Mouse (Mus musculus) liver, embryonic 12.5 days (tissue): Measurements from ENCODE around the gene 1600014C10Rik. TPM values are rescaled to one million over a fixed set of nuclear protein-coding genes. Genes with fewer than 3 reads are reported as not detected.

Experiments
- ATAC-seq: fragments of 200-750 bp; cut with Nextera tagmentation; 2 replicates; pipeline ENCODE4 v1.8.0; 2017; ENCODE audit warnings: moderate number of reproducible peaks, mild to moderate bottlenecking, moderate library complexity
- H3K27ac ChIP-seq: fragments of 300-500 bp; sonication (generic); 2 replicates; pipeline ENCODE4 v1.5.1; 2016; ENCODE audit warnings: mild to moderate bottlenecking
- H3K27me3 ChIP-seq: fragments of 300-500 bp; sonication (generic); replicated peaks from 2 replicates; pipeline ENCODE4 v1.6.1; 2016; ENCODE audit warnings: mild to moderate bottlenecking, moderate library complexity
- H3K36me3 ChIP-seq: fragments of 300-500 bp; sonication (generic); 2 replicates; pipeline ENCODE4 v1.6.1; 2016; ENCODE audit warnings: mild to moderate bottlenecking, moderate library complexity
- H3K4me1 ChIP-seq: fragments of 300-500 bp; sonication (generic); 2 replicates; pipeline ENCODE4 v1.6.1; 2016
- H3K4me2 ChIP-seq: fragments of 300-500 bp; sonication (generic); 2 replicates; pipeline ENCODE4 v1.6.1; 2016; ENCODE audit warnings: mild to moderate bottlenecking, moderate library complexity
- H3K4me3 ChIP-seq: fragments of 300-500 bp; sonication (generic); 2 replicates; pipeline ENCODE4 v1.5.1; 2016; ENCODE audit warnings: mild to moderate bottlenecking, moderate library complexity
- H3K9ac ChIP-seq: fragments of 300-500 bp; sonication (generic); 2 replicates; pipeline ENCODE4 v1.6.1; 2016; ENCODE audit warnings: mild to moderate bottlenecking, moderate library complexity
- H3K9me3 ChIP-seq: fragments of 300-500 bp; sonication (generic); replicated peaks from 2 replicates; pipeline ENCODE4 v1.6.1; 2016; ENCODE audit warnings: mild to moderate bottlenecking, moderate library complexity
- WGBS: fragments of 180-500 bp; shearing (Covaris S2); methylation state at CpG from one replicate; pipeline ENCODE4 v1.1.7; 2016; ENCODE audit not compliant: insufficient replicate concordance; 5-methylcytosine and 5-hydroxymethylcytosine counted together
- polyA plus RNA-seq: library from polyadenylated mRNA; unstranded; fragments of >200 nt; fragmentation: Nextera tagmentation; extraction: Ambion mirVana; gene quantifications from 2 replicates; pipeline ENCODE4 v1.2.1, GENCODE M21; 2016

1600014C10Rik gene
- polyA plus RNA-seq, 1 experiment from 2014 or later, result 7.0 TPM

DNA sequence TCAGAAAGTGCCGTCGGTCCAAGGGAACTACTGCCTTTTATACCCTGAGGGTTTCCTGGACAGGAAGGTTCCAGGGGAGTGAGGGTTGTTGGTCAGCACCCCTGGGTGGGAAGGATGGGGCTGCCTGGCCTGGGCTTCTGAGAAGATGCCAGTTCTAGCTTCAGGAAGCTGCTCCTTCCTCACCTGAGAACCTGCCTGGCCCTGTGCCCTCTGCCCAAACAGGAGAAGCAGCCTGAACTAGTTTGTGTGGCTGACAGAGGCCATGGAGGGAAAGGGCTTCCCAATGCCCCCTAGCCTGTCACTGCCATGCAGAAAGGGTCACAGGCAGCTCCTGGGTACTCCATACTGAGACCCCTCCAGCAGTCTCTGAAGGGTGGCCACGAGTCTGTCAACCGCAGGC is 36.5 kb downstream of the 1600014C10Rik start:
- Histone ChIP-seq H3K27ac (no peak overlapping the region), H3K36me3 (no peaks in the 10 kb centered on the region), H3K9me3 (no peaks in the 10 kb centered on the region), H3K27me3 (no peaks in the 10 kb centered on the region), H3K9ac (no peak overlapping the region), H3K4me2 (no peak overlapping the region), H3K4me1 (0 out of 2 replicates have a peak, but pooled peaks cover 2% of the 10 kb centered on the region), H3K4me3 (no peak overlapping the region)
- WGBS, result 77% methylated on average over 4 of the region's 4 CpGs
- ATAC-seq, result no peak

DNA sequence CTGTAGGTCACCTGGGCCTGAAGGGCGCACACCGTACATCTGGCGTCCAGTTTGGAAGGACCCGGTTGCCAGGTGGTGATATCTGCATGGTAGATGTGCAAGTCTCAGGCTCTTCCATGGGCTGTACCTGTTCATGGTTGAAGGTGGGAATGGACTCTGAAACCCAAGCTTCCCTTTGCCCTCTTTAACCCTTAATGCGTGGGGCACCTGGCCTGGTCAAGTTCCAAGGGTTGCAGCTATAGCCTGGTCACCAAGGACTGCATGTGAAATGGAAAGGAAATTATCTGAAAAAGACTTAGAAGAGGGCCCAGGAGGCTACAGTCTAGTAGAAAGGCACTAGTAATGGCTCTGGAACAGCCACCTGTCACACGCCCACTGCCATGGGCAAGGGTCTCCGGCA is 37.8 kb downstream of the 1600014C10Rik start:
- no peak for ATAC-seq
- no peak overlapping the region for H3K9ac ChIP-seq
- H3K27ac ChIP-seq, result no peak overlapping the region
- no peak overlapping the region for H3K4me2 ChIP-seq
- no peaks in the 10 kb centered on the region for H3K27me3 ChIP-seq
- H3K9me3 ChIP-seq, result no peaks in the 10 kb centered on the region
- H3K4me1 ChIP-seq, result peaks cover 10% of the 10 kb centered on the region; the same call in 1 of the 2 replicates
- no peaks in the 10 kb centered on the region for H3K36me3 ChIP-seq
- 83% methylated on average over 7 of the region's 7 CpGs for WGBS
- no peak overlapping the region for H3K4me3 ChIP-seq

DNA sequence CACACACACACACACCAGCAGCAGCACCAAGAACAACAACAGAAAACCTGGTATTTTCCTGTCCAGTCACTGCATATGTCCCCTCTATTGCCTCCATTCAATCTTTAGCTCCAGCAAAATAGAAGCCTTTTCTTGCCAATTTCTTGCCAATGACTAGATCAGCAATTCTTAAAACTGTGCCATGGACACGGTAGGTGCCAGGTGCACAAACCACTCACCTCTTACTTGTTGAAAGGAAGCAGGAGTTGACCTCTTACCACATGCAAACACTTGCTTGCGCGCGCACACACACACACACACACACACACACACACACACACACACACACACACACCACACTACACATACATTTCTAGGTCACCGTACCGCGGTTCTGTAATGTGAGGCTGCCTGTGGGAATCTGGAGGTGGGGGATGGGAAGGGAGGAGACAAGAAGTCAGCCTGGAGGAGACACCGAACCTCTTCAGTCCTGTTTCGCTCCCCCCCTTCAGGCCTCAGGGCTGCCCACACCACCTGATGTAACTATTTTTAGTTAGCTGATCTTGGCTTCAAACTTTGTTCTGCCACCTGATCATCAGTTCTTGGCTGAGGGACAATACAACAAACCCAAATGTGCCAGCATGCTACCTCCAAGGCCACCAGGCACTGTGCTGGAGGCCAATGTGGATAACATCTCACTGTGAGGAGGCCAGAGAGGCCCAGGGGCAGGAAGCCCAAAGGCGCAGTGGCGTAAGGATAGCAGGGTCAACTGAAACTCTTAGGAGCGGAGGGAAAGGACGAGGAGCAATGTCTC is 41.8 kb downstream of the 1600014C10Rik start:
- no peak for ATAC-seq
- 66% methylated on average over 13 of the region's 13 CpGs for WGBS
- Histone ChIP-seq H3K9me3 (no peaks in the 10 kb centered on the region), H3K4me2 (no peak overlapping the region), H3K27me3 (peaks cover 11% of the 10 kb centered on the region), H3K4me3 (no peak overlapping the region), H3K4me1 (peaks cover 25% of the 10 kb centered on the region), H3K9ac (no peak overlapping the region), H3K27ac (no peak overlapping the region), H3K36me3 (no peaks in the 10 kb centered on the region)

DNA sequence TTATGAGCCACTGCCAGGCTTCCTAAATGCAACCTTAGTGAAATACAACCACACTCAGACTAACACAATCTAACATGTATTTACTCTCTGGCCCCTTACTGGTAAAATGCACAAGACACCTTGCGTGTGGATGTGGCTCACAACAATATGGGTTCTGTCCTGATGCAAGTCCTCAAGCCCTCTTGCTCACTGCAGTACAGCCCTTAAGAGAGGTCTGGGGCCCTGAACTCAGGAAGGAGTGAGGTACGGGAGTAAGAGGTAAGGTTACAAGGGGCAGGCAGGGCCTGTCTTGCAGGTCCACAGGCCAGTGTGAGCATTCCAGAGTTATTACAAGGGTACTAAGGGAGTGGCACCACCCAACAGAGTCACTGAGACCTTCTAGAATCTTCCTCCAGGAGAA is 43.2 kb downstream of the 1600014C10Rik start:
- 71% methylated on average over 2 of the region's 2 CpGs for WGBS
- ATAC-seq, result no peak
- H3K4me3 ChIP-seq, result no peak overlapping the region
- peaks cover 18% of the 10 kb centered on the region for H3K27me3 ChIP-seq
- no peak overlapping the region for H3K27ac ChIP-seq
- no peaks in the 10 kb centered on the region for H3K9me3 ChIP-seq
- no peak overlapping the region for H3K9ac ChIP-seq
- no peak overlapping the region for H3K4me2 ChIP-seq
- H3K4me1 ChIP-seq, result peaks cover 25% of the 10 kb centered on the region
- H3K36me3 ChIP-seq, result no peaks in the 10 kb centered on the region

DNA sequence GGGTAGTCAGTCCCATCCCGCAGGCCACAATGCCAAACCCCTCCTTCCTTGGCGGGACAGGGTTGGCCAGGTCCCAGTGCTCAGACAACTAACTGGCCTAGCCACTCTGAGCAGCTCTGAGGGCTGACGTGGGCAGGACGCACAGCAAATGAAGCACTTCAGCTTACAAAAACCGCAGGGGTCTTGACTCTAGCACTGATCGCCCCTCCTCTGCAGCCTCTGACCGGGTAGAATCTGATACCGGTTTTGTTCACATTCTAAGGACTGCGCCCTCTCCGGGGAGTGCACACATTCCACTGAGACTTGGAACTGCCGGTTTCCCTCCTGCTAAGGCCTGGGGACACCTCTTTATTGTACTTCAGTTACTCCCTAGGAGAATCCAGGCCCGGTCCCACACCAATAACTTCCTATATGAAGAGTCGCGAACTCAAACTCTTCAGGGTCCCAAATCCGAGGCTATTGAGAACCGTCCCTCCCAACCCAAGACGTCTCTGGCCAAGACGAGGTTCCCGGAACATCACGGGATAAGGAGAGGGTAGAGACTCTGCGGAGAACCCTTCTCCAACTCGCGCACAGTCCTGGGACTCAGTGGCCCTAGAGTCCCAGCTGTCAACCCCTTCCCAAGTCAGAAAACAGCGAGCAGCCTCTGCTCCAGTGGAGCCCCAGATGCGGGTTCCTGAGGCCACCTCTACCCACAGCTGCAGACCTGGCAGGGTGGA is 44.3 kb downstream of the 1600014C10Rik start:
- peak; percentile 53 for ATAC-seq
- 1% methylated on average over 25 of the region's 25 CpGs for WGBS
- no peak overlapping the region; the same call in 1 of the 2 replicates for H3K27ac ChIP-seq

DNA sequence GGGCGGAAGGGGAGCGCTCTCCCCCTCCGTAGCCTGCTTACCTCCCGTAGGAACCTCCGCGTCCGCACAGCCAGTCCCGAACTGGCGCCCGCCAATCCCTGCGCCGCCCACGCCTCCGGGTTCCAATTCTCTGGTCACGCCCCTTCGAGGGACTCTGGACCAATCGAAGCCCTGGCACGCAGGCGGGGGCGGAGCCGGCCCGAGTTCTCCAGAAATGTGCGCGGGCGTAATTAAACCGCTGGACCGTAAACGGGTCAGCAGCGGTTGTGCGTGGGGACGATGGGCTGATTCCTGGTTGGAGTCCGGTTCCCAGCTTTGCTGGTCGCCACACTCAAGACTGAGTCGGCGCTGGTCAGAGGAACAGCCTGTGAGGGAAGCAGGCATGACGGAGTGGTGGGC is 44.9 kb downstream of the 1600014C10Rik start, which contains the start of gene Plekhf1:
Plekhf1 (minus strand) TSS at position 117 of the 399 bp plus-strand sequence.
- Histone ChIP-seq H3K27ac (no peak within 1 kb of the TSS; the same call in 1 of the 2 replicates), H3K27me3 (peaks cover 18% of the 10 kb centered on the region), H3K4me2 (peak within 1 kb of the TSS; percentile 86), H3K9me3 (no peaks in the 10 kb centered on the region), H3K4me1 (peaks cover 25% of the 10 kb centered on the region), H3K4me3 (peak within 1 kb of the TSS; percentile 63), H3K36me3 (no peaks in the 10 kb centered on the region), H3K9ac (peak within 1 kb of the TSS; percentile 65)
- ATAC-seq, result peak; percentile 93
- 1% methylated on average over 36 of the region's 36 CpGs for WGBS

More for the DNA sequence above, 44.3 kb downstream of the 1600014C10Rik start:
- peaks cover 25% of the 10 kb centered on the region for H3K4me1 ChIP-seq
- H3K27me3 ChIP-seq, result peaks cover 18% of the 10 kb centered on the region
- H3K9ac ChIP-seq, result peak overlapping the region; percentile 65
- H3K4me2 ChIP-seq, result peak overlapping the region; percentile 86
- H3K36me3 ChIP-seq, result no peaks in the 10 kb centered on the region
- H3K4me3 ChIP-seq, result peak overlapping the region; percentile 63
- H3K9me3 ChIP-seq, result no peaks in the 10 kb centered on the region

DNA sequence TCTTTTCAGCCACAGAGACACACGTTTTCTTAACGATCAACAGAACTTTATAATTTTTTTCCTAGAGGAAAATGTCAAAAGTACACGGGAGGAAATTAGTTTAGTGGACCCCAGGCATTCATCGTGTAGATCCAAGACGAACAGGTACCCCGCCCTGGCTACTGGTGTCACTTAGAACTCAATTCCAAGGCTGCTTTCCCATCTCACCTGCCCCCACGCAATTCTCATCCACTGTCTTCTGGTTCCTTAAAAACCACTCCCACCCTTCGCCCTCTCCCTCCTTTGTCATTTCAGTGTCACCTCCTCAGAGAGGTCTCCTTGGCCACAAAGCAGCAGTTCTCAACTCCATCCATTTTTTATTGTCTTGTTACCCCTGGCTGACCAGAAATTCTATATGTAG is 45.3 kb downstream of the 1600014C10Rik start:
- peaks cover 18% of the 10 kb centered on the region for H3K27me3 ChIP-seq
- 0 out of 2 replicates have a peak overlapping the region, but pooled peaks have one; percentile 65 for H3K9ac ChIP-seq
- WGBS, result 26% methylated on average over 8 of the region's 8 CpGs
- no peaks in the 10 kb centered on the region for H3K9me3 ChIP-seq
- H3K4me1 ChIP-seq, result peaks cover 25% of the 10 kb centered on the region
- no peak overlapping the region for H3K27ac ChIP-seq
- ATAC-seq, result no peak
- H3K36me3 ChIP-seq, result no peaks in the 10 kb centered on the region
- peak overlapping the region; percentile 86 for H3K4me2 ChIP-seq
- peak overlapping the region; percentile 63 for H3K4me3 ChIP-seq

DNA sequence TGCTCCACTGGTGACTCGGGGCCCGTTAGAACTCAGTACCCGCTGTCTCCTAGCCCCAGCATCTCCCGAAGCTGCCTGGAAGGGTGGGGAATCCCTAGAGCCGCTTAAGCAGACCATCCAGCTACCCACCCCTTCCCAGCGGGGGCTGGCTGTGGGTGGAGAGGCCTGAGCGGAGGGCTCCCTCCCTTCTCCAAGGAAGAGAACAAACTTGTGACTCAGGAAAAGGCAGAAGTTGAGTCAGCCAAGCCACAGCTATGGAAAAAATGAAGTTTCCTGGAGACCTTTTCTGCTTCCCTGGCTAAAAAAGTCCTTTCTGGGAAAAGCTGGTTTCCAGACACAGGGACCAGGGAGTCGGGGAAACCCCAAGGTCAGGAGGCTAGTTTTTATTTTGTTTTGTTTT is 47.3 kb downstream of the 1600014C10Rik start:
- ATAC-seq, result no peak
- H3K9ac ChIP-seq, result no peak overlapping the region
- H3K4me3 ChIP-seq, result no peak overlapping the region
- peaks cover 18% of the 10 kb centered on the region for H3K27me3 ChIP-seq
- H3K36me3 ChIP-seq, result no peaks in the 10 kb centered on the region
- no peak overlapping the region for H3K27ac ChIP-seq
- H3K4me2 ChIP-seq, result no peak overlapping the region
- WGBS, result 30% methylated on average over 8 of the region's 8 CpGs
- H3K4me1 ChIP-seq, result peaks cover 19% of the 10 kb centered on the region
- no peaks in the 10 kb centered on the region for H3K9me3 ChIP-seq

DNA sequence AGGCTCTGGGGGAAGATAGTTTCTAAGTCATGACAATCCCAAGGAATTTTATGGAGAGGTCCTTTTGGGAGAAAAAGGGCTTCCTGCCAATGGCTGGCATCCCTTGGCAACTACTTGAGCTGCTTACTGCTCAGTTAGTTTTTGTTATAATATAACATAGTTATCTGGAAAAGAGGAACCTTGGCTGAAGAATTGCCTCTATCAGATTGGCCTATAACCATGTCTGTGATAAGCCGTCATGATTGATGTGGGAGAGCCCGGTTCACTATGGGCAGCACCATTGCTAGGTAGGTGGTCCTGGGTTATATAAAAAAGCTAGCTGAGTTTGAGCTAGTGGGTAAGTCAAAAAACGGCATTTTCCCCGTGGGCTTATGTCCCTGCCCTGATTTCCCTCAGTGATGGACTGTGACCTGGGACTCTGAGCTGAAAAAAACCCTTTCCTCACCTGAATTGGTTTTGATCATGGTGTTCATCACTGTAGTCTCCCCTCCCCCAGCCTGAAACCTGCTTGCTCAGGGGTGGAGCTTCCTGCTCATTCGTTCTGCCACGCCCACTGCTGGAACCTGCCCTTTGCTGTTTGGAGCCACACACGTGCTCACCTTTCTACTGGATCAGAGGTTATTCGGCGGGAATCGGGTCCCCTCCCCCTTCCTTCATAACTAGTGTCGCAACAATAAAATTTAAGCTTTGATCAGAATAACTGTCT is 53.5 kb downstream of the 1600014C10Rik start:
- Histone ChIP-seq H3K4me2 (no peak overlapping the region), H3K27ac (no peak overlapping the region), H3K36me3 (no peaks in the 10 kb centered on the region), H3K27me3 (no peaks in the 10 kb centered on the region), H3K9ac (no peak overlapping the region), H3K4me1 (0 out of 2 replicates have a peak, but pooled peaks cover 4% of the 10 kb centered on the region), H3K4me3 (no peak overlapping the region), H3K9me3 (no peaks in the 10 kb centered on the region)
- WGBS, result 27% methylated on average over 11 of the region's 11 CpGs
- ATAC-seq, result no peak

DNA sequence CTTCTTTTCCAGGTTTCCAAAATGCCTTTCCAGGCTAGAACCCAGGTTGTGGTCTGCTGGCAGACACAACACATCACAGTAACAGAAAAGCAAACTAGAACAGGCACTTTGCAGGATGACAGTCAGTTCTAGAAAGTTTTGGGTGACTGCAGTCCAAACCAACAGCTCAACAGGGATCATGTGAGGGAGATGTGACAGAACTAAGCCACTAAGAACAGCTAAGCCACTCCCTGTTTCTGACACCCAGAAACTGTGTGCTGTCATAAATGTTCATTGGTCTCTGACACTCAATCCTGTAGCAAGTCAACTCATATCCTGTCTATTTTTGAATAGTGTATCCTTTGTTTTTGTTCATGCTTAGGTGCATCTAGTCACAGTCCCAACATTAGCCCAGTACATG is 54.1 kb downstream of the 1600014C10Rik start:
- H3K36me3 ChIP-seq, result no peaks in the 10 kb centered on the region
- no peak overlapping the region for H3K9ac ChIP-seq
- 0 out of 2 replicates have a peak, but pooled peaks cover 4% of the 10 kb centered on the region for H3K4me1 ChIP-seq
- H3K9me3 ChIP-seq, result no peaks in the 10 kb centered on the region
- H3K4me2 ChIP-seq, result no peak overlapping the region
- ATAC-seq, result no peak; the same call in 1 of the 2 replicates
- no peaks in the 10 kb centered on the region for H3K27me3 ChIP-seq
- no peak overlapping the region for H3K4me3 ChIP-seq
- H3K27ac ChIP-seq, result no peak overlapping the region

DNA sequence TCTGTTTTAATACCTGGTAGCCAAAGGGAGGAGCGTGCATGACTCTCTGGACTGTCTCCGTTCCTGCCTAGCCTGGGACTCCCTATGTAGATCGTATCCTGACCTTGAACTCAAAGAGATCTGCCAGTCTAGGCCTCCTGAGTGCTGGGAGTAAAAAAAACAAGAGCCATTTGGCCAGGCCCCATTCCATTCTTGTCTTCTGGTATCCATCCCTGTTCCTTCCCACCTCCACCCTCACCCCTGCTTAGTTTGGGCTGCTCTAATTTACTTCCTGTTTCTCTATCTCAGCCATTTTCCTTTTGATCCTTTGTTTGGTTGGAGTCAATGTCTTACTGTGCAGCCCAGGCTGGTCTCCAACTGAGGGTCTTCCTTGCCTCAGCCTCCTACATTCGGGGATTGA is 59.4 kb downstream of the 1600014C10Rik start:
- no peak overlapping the region for H3K27ac ChIP-seq
- no peaks in the 10 kb centered on the region for H3K27me3 ChIP-seq
- H3K36me3 ChIP-seq, result no peaks in the 10 kb centered on the region
- H3K4me3 ChIP-seq, result no peak overlapping the region
- no peaks in the 10 kb centered on the region for H3K4me1 ChIP-seq
- 65% methylated on average over 4 of the region's 4 CpGs for WGBS
- H3K9me3 ChIP-seq, result no peaks in the 10 kb centered on the region
- ATAC-seq, result no peak
- no peak overlapping the region for H3K9ac ChIP-seq
- no peak overlapping the region for H3K4me2 ChIP-seq
